Mouse (Mus musculus) cerebellum, adult (tissue): ENCODE data around the gene Aoc2.
"Not testable (repeated sequence)": the region's sequence is repeated elsewhere in the genome, so short reads cannot be mapped to it uniquely, and the experiment has no call there.

ENCODE experiments used
- ATAC-seq: cut with Nextera tagmentation; 2 replicates; pipeline ENCODE4 v1.9.2; 2017; ENCODE audit warnings: mild to moderate bottlenecking, moderate library complexity, mixed read lengths; ENCODE audit not compliant: insufficient number of reproducible peaks, low FRiP score, low TSS enrichment

Gene Aoc2

DNA sequence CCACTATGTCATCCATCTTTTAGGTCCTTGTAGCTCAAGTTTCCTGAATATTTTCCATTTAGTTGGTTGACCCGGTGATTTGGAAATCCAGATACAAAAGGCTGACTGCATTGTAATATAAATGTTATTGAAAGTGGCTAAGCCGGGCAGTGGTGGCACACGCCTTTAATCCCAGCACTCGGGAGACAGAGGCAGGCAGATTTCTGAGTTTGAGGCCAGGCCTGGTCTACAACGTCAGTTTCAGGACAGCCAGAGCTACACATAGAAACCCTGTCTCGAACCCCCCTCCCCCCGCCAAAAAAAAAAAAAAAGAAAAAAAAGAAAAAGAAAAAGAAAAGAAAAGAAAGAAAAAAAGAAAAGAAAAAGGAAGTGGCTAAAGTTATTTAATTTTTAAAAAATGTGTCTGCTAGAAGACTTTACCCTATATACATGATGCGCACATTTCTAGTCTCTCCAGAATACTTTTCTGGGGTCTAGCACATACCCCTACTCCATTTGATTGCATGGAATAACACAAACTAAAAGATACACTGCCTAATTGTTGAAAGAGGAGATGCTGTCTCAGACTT, 9.7 kb upstream of the Aoc2 start:
- no peak for ATAC-seq

DNA sequence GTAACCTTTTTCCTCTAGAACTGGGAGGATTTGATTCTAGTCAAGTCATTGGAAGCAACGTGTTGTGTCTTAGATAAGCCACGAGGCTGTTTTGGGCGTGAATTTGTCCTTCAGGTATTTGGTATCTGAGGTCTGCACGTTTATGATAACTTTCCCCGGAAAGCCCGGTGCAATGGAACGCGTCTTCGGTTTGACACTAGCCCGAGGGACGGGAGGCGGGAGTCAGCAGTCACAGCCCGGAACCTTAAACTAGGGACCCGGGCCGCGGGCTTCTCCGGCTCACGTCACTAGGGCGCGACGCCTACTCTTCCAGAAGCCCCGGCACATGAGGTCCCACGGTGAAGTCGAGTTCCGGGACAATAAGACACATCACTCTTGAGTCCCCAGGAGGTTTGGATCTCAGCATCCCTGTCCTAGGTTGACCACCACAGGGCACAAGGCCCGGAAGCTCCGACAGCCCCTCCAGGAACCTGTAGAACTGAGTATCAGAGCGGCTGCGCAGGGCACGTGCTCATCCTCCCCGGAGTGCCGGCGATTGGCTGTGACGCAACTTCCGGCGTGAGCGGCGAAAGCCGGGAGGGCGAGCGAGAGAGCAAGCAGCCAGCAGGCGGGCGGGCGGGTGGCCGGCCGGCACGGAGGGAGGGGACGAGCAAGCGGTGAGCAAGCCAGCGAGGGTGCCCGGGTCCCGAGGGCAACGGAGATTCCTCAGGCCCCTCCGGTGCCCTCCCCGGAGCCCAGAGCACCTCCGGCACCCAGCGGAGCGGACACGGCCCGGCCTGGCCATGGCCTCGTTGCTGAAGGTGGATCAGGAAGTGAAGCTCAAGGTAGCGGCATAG, 9.0 kb upstream of the Aoc2 start, which contains the start of gene Psme3:
Gene Psme3, plus strand, starts transcription at position 549 of the 836 bp plus-strand sequence.
- ATAC-seq, result peak; percentile 80; the same call in 1 of the 2 replicates

DNA sequence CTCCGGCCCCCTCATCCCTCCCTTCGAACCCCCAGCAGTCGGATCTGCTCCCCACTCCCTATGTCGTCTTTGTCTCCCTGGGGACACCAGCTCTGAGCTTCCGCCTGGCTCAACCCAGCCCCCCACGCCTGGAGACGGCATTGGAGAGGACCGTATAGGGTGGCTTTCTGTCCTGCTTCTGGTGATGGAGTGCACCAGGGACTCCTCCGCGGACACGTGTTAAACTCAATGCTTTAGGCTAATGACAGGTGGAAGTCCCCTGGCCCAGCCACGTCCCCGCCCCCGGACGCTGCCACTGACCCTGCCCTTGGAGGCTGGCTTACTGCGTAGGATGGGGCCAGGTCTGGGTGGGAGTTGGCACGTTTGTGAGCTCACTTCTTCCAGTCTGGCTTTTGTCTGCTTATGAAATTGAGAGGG, 8.4 kb upstream of the Aoc2 start:
- ATAC-seq, result no peak; the same call in 1 of the 2 replicates

DNA sequence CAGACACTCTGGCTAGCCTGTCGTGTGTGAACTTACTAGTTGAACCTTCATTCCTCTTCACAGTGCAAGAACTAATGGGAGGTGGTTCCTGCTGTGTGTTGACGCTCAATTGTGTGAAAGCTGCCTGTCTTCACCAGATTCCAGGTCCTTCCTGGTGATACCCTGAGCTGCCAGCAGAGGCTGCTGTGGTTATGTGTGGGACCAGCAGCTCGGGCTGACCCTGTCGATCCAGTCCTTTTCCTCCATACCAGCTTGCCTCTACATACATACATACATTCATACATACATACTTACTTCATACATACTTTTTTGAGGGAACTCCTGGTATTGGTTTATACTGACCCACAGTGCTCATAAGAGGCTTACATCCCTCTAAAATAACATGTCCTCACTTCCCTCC, 1.3 kb upstream of the Aoc2 start:
- no peak for ATAC-seq

DNA sequence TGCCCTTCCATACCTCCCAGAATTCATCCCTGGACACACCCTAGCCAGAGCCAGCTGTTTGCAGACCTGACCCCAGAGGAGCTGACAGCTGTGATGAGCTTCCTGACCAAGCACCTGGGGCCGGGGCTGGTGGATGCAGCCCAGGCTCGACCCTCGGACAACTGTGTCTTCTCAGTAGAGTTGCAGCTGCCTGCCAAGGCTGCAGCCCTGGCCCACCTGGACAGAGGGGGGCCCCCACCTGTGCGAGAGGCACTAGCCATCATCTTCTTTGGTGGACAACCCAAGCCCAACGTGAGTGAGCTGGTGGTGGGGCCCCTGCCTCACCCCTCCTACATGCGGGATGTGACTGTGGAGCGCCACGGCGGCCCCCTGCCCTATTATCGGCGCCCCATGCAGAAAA, 338 bp downstream of the Aoc2 start:
- not testable (repeated sequence) for ATAC-seq

DNA sequence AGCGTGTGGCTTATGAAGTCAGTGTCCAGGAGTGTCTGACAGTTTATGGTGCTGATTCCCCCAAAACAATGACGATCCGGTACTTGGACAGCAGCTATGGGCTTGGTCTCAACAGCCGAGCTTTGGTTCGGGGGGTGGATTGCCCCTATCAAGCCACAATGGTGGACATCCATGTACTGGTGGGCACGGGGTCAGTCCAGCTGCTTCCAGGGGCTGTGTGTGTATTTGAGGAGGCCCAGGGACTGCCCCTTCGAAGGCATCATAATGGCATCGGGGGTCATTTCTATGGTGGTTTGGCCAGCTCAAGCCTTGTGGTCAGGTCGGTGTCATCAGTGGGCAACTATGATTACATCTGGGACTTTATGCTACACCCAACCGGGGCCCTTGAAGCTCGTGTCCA, 1.3 kb downstream of the Aoc2 start:
- no peak for ATAC-seq

DNA sequence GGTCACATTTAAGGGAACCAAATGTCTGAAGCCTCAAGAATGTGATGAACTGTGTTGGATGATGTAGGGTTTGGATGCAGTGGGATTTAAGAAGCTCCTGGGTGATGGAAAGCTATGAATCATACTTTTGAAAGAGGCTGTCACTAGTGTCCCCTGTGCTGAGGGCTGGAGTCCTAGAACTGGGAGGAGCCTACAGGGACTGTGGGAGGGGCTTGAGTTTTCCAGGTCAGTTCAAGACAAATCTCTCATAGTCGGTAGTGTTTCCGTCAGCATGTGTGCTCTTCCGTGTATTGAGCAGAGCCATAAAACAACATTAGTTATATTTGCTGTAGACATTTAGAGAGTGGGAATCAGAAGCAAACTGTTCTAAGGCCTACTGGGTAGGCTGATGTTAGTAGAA, 2.4 kb downstream of the Aoc2 start:
- no peak for ATAC-seq

DNA sequence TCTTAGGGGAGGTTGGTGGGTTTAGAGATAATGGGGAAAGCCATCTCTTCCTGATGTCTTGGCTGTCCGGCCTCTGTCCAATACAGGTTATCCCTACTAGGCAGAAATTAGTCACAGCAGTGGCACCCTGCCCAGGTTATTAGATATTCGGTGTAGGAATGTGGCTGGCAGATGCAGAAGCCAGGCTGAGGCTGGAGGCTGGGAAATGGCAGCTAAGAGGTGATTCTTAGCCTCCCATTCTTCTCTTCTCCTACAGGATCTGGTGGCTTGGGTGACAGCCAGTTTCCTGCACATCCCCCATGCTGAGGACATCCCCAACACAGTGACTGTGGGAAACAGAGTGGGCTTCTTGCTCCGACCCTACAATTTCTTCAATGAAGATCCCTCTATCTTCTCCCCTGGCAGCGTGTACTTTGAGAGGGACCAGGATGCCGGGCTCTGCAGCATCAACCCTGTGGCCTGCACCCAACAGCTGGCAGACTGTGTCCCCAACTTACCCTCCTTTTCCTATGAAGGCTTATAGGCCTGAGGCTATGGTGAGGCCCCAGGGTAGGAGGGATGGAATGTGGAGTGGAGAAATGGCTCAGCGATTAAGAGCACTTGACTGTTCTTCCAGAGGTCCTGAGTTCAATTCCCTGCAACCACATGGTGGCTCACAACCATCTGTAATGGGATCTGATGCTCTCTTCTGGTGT, 4.2 kb downstream of the Aoc2 start:
- ATAC-seq, result no peak

DNA sequence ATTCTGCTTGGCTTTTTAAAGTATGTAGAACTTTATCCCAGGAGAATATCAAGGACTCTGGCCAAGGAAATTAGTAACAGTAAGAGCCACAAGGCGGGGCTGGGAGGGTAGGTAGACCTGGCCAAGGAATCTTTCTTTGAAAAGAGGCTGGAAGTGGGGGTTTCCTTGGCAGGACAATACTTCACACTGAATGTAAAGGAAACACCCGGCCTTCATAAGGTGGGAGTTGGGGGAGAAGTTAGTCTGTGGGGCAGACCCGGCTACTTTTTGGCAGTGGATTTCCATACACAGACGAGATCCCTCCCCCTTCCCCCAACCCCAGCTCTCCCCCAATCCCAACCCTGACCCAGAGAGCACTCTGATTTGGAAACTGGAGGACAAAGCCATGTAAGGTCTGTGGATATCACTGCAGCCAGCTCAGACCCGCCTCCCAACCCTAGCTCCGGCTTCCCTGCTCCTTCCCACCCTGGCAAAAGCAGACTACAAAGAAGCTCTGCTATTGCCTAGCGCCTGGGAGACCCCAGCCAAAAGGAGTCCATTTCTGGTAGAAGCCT, 5.6 kb downstream of the Aoc2 start, which contains the start of gene Aoc3:
Gene Aoc3, plus strand, starts transcription at position 235 of the 554 bp plus-strand sequence.
- ATAC-seq, result no peak

DNA sequence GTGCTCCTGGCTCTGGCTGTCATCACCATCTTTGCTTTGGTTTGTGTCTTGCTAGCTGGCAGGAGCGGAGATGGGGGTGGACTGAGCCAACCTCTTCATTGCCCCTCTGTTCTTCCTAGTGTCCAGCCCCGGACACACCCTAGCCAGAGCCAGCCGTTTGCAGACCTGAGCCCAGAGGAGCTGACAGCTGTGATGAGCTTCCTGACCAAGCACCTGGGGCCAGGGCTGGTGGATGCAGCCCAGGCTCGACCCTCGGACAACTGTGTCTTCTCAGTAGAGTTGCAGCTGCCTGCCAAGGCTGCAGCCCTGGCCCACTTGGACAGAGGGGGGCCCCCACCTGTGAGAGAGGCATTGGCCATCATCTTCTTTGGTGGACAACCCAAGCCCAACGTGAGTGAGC, 6.1 kb downstream of the Aoc2 start:
- not testable (repeated sequence) for ATAC-seq

DNA sequence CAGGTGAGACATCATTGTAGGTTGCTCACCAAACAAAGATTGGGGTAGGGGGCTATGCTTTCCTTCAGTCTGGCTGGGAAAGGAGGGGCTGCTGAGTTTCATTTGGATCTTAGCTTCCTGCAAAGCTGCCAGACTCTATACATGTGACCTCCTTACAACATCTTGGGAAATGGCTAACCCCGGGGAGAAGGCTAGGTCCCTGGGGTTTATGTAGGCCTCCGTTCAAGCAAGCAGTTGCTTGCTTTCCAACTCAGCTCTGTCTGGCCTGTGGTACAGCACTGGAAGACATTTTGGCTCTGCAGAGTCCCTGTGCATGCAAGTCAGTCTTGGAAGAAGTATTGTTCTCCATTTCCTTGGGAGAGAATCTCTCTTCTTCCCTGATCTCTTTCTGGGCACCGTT, 7.7 kb downstream of the Aoc2 start:
- ATAC-seq, result no peak

DNA sequence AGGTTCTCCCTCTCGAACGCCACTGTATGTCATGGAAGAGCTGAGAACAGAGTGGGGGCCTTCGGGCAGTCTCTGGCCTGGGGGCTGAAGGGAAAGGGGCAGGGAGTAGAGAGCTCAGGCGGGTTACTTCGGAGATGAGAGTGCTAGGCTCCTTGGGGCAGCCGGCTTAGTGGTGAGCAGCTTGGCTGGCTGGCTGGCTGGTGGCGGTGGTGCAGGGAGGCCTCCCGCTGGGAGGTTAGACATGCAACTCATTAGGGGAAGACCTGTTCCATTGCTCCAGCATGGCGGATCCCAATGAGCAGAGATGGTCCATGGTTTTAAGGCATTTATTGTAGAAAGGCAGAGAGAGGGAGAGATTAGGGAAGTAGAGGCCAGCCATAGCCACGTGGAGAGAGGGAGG, 9.2 kb downstream of the Aoc2 start:
- no peak for ATAC-seq

DNA sequence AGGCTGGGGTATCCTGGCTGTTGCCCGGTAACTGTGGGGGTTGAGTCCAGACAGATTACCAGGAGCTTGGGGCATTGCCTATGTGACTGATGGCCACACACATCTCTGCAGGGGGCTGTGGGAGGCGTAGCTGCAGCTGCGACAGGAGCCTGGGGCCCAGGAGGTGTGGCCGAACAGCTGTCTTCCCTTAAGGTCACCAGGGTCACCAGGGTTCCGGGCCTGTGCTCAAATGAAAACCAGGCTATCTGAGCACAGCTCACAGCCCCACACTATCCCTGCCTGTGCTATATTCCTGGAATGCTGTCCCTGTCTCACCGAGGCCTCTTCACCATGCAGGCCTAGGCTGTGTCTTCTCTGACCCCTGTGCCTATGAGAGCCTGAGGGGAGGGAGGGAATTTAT, 9.7 kb downstream of the Aoc2 start:
- no peak for ATAC-seq

DNA sequence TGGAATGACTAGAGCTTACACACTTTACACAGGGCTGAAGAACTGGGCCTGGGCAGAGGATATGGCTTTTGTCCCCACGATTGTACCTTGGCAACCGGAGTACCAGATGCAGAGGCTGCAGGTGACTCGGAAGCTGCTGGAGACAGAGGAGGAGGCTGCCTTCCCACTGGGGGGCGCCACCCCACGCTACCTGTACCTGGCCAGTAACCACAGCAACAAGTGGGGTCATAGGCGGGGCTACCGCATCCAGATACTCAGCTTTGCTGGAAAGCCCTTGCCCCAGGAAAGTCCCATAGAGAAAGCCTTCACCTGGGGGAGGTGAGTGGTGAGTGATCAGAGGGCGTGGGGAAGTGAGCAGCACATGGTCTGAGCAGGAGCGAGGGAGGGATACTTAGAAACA, 10.8 kb downstream of the Aoc2 start:
- ATAC-seq, result no peak

DNA sequence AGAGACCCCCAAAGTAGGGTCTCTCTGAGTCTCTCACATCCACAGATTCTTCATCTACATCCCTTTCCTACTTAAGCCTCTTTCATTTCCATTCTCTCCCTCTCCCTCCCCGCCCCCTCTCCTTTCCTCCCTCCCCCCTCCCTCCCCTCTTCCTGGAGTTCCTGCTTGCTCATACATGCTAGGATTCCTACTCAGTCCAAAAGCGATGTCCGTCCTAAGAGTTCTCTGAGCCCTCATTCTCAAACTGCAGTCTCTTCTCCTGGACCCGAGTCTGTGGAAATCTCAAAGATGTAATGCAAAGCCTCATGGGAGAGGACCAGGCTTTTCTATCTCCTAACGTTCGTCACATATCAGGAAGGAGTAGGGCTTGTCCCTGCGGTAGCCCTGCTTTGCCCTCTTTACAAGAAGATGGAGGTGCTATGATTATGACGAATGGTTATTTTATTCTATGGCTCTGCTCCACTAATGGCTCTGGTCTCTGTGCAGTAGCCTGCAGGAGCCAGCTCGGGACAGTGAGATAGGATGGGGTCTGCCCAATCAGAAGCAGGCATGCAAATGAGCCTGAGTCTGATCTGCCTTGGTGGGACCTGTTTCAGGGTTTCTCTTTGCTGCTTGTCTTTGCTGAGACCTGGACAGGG, 13.4 kb downstream of the Aoc2 start:
- no peak; the same call in 1 of the 2 replicates for ATAC-seq

DNA sequence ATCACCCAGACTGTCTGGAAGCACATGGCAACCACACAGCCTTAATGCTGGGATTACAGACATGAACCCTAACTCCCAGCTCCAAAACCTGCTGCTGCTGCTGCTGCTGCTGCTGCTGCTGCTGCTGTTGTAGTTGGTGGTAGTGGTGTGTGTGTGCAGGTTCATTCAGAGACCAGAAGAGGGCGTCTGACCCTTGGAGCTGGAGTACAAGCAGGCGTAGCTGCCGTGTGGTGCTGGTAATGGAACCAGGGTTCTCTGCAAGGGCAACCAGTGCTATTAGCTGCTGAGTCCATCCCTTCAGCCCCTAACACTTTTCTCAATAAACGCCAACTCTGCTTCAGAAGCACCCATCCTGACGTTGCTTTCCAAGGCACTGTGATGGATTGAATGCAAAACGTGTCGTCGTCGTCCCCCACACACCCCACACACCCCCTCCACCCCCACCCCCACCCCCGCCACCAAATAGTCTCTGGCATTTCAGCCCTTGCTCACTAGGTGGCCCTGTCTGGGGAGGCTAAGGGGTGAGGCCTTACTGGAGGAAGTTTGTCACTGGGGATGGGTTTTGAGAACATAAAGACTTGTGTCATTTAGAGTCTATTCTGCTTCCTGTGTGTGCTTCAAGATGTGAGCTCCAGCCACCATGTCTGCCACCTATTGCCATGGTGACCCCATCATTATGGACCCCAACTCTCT, 22.4 kb downstream of the Aoc2 start:
- no peak for ATAC-seq

DNA sequence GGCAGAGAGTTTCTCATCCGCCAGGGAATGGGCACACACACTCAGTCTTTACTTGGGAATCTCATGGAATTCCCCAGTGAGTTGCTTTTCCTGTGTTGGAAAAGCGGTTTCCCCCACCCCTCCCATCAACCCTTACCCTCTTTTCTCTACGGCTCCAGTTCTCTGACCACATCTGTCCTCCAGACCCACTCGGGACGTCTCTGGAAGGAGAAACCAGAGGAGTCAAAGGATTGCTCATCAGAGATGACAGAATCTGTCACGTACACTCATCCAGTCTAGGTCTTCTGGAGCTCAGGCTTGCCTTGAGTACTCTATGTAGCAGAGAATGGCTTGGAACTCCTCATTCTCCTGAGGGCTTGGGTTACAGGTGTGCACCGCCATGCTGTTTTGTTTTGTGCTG, 23.9 kb downstream of the Aoc2 start:
- no peak for ATAC-seq

DNA sequence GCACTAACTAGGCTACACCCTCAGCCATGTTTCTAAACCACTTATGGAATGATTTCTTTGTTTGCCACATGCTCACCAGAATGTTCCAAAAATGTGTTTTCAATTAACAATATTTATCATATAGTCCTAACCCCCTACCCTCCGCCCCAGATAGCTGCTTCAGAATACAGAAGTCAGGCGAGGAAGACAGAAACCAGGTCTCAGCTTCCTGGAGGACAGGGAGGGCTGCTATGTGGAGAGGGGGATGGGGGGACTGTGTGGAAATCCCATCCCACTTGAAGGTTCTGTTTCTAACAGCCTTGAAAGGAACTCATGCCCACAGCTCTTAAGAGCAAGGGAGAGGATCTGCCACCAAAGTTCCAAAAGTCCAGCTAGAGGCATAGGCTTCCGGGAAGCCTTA, 24.4 kb downstream of the Aoc2 start:
- no peak for ATAC-seq

DNA sequence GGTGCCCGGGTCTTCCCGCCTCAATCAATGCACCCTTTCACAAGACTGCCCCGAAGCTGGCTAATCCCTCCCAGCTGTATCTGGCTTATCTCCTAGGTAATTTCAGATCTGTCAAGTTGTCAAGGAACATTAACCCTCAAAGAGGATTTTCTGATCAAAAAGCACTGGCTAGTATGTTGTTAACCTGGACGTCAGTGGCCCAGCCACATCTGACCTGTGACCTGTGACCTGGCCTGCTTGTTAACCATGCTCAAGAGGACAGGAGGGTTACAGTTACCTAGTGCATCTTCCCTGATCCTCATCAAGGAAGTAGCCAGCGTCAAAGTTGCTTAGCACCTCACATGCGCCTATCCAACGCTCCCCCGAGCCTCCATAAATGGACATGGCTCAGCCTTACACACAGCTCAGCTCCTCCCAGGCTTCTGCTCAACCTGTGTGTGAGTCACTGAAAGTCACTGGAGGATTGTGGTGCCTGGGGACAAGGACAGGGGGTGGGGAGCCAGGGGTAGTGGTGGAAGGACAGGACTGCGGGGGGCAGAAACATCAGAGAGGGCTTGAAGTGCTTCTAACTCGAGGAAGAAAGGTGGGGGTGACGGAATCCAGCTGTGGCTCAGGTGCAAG, 26.3 kb downstream of the Aoc2 start:
- no peak for ATAC-seq

DNA sequence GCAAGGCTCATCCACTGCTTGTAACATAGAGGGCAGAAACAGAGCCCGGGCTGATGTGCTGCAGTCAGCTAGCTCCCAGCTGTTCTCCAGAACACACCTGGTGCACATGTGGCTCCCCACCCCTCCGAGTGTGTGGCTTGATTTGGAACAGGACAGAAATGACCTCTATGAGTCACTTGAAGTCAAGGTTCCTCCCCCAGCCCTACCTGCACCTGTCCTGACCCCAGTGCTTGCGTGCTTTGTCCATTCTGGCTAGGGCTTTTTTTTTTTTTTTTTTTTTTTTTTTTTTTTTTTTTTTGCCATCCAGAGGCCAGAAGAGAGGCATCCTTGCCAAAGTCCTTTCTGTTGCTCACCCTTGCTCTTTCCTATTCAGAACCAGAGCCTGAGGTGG, 26.9 kb downstream of the Aoc2 start:
- ATAC-seq, result no peak
